Mouse (Mus musculus) embryonic fibroblast, embryonic 13.5 days (primary cell): Measurements from ENCODE around the gene Fbxo31. TPM values are rescaled to one million over a fixed set of nuclear protein-coding genes. Genes with fewer than 3 reads are reported as not detected.

Experiments used
- H3K27ac ChIP-seq: 2 replicates; pipeline ENCODE4 v1.5.1; 2012; ENCODE audit warnings: low read length, control low read depth, inconsistent platforms; ENCODE audit not compliant: insufficient read depth
- H3K4me1 ChIP-seq: 2 replicates; pipeline ENCODE4 v1.6.1; 2011; ENCODE audit warnings: low read length; ENCODE audit not compliant: control insufficient read depth, insufficient read depth
- H3K4me3 ChIP-seq: 2 replicates; pipeline ENCODE4 v1.5.1; 2011; ENCODE audit warnings: mild to moderate bottlenecking, control low read depth, low read length; ENCODE audit not compliant: insufficient read depth
- CTCF ChIP-seq: IDR thresholded peaks from 2 replicates; pipeline ENCODE4 v1.5.1; 2011; ENCODE audit warnings: mild to moderate bottlenecking, control low read depth, low read length, moderate library complexity, borderline replicate concordance; ENCODE audit not compliant: insufficient read depth
- POLR2A ChIP-seq: IDR thresholded peaks from 2 replicates; pipeline ENCODE4 v1.6.1; 2011; ENCODE audit warnings: low read depth, mild to moderate bottlenecking, control low read depth, low read length, moderate library complexity
- polyA plus RNA-seq: library from polyadenylated mRNA; stranded (reverse); fragments of >200 nt; gene quantifications from 2 replicates; pipeline ENCODE4 v1.2.4, GENCODE M21; 2011; ENCODE audit warnings: low read depth; ENCODE audit not compliant: missing spikeins, insufficient read length

Gene Fbxo31
- polyA plus RNA-seq = 9.9 and 10.9 TPM in 2 replicates

GRCm38 (mm10) chr8:121578676-121579451 lies at the start of gene Fbxo31:
Fbxo31 (minus strand) TSS chr8:121578806.
- peaks cover 4% of the 10 kb centered on the region; the same call in 1 of the 2 replicates for H3K4me1 ChIP-seq
- peak; percentile 89 for TF ChIP-seq POLR2A
- TF ChIP-seq CTCF = no peak
- no peak within 1 kb of the TSS for H3K27ac ChIP-seq
- peak within 1 kb of the TSS; percentile 85 for H3K4me3 ChIP-seq

- Histone ChIP-seq H3K4me1 (peaks cover 5% of the 10 kb centered on the region; the same call in 1 of the 2 replicates), H3K27ac (no peak overlapping the region), H3K4me3 (no peak overlapping the region)
- no peak for TF ChIP-seq POLR2A
- TF ChIP-seq CTCF = no peak
These were observed 44.4 kb upstream of the Fbxo31 start for GRCm38 (mm10) chr8:121623043-121623442.

- Histone ChIP-seq H3K4me3 (no peak overlapping the region), H3K27ac (no peak overlapping the region), H3K4me1 (peaks cover 5% of the 10 kb centered on the region; the same call in 1 of the 2 replicates)
- TF ChIP-seq CTCF (no peak), POLR2A (no peak)
These were observed 43.3 kb upstream of the Fbxo31 start for GRCm38 (mm10) chr8:121621879-121622278.

- Histone ChIP-seq H3K4me1 (peaks cover 5% of the 10 kb centered on the region; the same call in 1 of the 2 replicates), H3K27ac (no peak overlapping the region), H3K4me3 (no peak overlapping the region)
- TF ChIP-seq CTCF (no peak), POLR2A (no peak)
These were observed 42.4 kb upstream of the Fbxo31 start for GRCm38 (mm10) chr8:121620801-121621516.

- TF ChIP-seq POLR2A = no peak
- no peak for TF ChIP-seq CTCF
- H3K27ac ChIP-seq = no peak overlapping the region
- no peak overlapping the region for H3K4me3 ChIP-seq
- H3K4me1 ChIP-seq = peaks cover 5% of the 10 kb centered on the region; the same call in 1 of the 2 replicates
These were observed 40.9 kb upstream of the Fbxo31 start for GRCm38 (mm10) chr8:121619401-121619995.

- Histone ChIP-seq H3K27ac (no peak overlapping the region), H3K4me3 (no peak overlapping the region), H3K4me1 (0 out of 2 replicates have a peak, but pooled peaks cover 1% of the 10 kb centered on the region)
- TF ChIP-seq CTCF (no peak), POLR2A (no peak)
These were observed 34.8 kb upstream of the Fbxo31 start for GRCm38 (mm10) chr8:121613419-121613818.

- TF ChIP-seq POLR2A = no peak
- TF ChIP-seq CTCF = no peak
- H3K4me3 ChIP-seq = no peak overlapping the region
- H3K4me1 ChIP-seq = no peaks in the 10 kb centered on the region
- H3K27ac ChIP-seq = no peak overlapping the region
These were observed 31.3 kb upstream of the Fbxo31 start for GRCm38 (mm10) chr8:121609916-121610315.

GRCm38 (mm10) chr8:121609251-121609650 lies 30.6 kb upstream of the Fbxo31 start:
- H3K4me3 ChIP-seq = no peak overlapping the region
- no peaks in the 10 kb centered on the region for H3K4me1 ChIP-seq
- TF ChIP-seq POLR2A (no peak), CTCF (no peak)
- H3K27ac ChIP-seq = no peak overlapping the region

- no peak overlapping the region for H3K27ac ChIP-seq
- no peaks in the 10 kb centered on the region for H3K4me1 ChIP-seq
- no peak overlapping the region for H3K4me3 ChIP-seq
- TF ChIP-seq CTCF (no peak), POLR2A (no peak)
These were observed 29.1 kb upstream of the Fbxo31 start for GRCm38 (mm10) chr8:121607661-121608060.

- no peak overlapping the region for H3K4me3 ChIP-seq
- TF ChIP-seq POLR2A = no peak
- TF ChIP-seq CTCF = no peak
These were observed 25.2 kb upstream of the Fbxo31 start for GRCm38 (mm10) chr8:121603801-121604200.

GRCm38 (mm10) chr8:121602860-121603259 lies 24.3 kb upstream of the Fbxo31 start:
- Histone ChIP-seq H3K4me1 (no peaks in the 10 kb centered on the region), H3K4me3 (no peak overlapping the region), H3K27ac (no peak overlapping the region)
- no peak for TF ChIP-seq POLR2A
- TF ChIP-seq CTCF = peak; percentile 87

More at GRCm38 (mm10) chr8:121603801-121604200, 25.2 kb upstream of the Fbxo31 start:
- Histone ChIP-seq H3K4me1 (no peaks in the 10 kb centered on the region), H3K27ac (no peak overlapping the region)
